Mouse (Mus musculus): ENCODE measurements at regions not wholly inside any gene's neighbourhood (a gene's known extent, or its start where the extent isn't known, plus 50 kb on each side); places are given as distances from the start of the nearest gene placed in this dataset.

DNA sequence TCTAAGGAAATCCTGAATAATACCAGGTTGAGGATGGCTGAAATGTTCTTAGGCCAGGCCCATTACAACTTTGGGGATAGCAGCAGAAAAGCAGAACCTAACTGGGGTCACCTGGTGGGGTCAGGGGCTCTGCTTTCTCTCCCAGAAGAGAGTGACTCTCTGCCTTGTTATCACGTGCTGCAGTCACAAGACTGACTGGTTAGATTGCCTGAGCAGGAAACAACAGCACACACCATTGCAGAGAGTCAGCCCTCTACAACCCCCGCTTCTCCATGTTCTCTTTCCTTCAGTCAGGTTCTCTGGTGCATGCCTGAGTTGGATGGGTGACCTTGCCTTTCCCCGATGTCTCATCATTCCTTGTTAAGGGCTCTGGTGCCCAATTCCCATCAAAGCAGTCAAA is 91.2 kb upstream of the Hsd17b12 start:
- DNase-seq = no peak

DNA sequence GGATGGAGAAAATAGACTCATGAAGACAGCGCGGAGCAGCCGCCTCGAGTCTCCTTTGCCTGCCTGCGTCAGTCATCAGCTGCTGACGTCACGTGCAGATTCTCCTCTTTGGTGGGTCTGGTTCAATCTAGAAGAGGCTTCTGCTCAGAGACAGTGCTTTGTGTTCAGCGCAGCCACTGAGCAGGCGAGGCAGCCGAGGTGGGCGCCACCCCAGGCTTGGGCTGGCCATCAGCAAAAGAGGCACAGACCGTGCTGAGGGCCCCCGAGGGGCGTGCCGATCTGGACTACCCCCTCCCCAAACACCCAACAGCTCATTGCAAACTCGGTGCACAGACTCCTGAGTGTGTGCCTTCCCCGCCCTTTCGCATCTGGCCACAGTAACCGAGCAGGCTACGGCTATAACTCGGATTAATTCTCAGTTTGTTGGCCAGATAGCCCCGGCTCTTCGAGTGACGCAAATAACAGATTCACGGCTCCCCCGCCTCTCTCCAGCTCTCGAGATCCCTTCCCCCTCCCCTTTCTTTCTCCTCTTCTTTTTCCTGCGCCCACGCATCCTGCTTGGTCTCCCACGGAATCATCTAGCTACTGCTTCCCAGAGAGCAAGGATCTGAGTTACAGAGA is 89.2 kb upstream of the Hsd17b12 start:
- DNase-seq = no peak

DNA sequence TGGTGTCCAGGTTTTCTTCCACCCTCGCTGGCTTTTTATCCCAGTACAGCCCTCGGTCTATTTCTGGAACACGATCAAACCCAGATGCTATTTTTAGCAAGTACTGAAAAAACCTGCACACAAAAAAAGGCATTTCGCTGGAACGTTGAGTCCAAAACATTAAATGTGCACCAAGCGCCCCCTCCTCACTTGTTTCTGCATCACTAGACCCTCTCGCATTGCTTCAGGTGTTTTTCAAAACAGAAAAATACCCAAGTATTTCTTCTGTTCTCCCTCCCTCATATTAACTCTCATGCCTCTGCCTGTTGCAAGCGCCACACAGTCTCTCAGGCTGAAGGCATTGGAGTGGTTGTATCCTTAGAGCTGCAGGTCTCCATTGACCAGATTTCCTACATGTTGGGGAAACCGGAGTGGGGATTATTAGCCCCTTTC is 88.4 kb upstream of the Hsd17b12 start:
- DNase-seq = no peak

DNA sequence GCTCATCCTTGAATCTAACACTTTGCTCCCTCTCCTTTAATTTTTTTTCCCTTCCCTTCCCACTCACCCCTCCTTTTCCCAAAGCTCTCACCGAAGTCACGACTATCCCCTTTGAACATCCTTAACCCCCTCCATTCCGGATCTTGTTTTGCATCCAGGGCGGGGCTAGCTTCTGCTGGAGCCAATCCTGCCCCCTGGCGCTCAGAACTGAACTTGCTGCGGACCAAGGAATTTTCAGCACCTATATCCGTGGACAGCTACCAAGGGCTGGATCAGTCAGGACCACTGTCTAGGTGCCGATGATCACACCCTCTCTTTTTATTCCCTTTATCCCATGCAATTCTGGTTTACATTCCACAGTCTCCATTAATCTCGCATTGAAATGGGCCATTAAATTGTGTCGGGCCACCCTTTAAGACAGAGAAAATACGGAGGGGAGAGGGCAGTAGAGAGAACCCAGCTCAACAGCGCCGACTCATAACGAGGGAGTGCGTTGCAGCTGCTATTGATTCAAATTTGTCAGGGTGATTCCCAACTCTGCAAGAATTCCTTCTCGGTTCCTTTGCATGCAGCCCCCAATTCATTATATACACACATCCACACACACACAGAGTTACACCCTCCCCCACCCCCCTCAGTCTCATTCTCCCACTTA is 87.7 kb upstream of the Hsd17b12 start:
- DNase-seq = peak; percentile 30

DNA sequence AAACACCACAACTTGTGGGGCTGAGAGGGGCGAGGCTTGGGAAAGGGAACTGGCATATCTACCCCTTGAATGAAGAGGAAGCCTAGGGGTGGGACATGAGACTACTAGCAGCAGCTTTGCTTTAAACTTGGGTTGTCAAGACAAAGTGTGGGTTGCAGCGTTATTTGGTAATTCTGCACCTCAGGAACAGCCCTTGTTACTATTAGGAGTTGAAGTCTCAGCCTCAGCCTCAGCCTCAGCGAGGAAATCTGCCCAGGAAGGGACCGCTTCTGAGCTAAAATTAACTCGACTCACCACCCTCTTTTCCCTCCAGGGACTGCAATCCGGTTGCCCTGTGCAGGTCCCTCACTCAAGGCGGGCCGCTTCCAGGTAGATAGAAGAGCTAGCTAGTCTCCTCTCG is 86.4 kb upstream of the Hsd17b12 start:
- DNase-seq = no peak

DNA sequence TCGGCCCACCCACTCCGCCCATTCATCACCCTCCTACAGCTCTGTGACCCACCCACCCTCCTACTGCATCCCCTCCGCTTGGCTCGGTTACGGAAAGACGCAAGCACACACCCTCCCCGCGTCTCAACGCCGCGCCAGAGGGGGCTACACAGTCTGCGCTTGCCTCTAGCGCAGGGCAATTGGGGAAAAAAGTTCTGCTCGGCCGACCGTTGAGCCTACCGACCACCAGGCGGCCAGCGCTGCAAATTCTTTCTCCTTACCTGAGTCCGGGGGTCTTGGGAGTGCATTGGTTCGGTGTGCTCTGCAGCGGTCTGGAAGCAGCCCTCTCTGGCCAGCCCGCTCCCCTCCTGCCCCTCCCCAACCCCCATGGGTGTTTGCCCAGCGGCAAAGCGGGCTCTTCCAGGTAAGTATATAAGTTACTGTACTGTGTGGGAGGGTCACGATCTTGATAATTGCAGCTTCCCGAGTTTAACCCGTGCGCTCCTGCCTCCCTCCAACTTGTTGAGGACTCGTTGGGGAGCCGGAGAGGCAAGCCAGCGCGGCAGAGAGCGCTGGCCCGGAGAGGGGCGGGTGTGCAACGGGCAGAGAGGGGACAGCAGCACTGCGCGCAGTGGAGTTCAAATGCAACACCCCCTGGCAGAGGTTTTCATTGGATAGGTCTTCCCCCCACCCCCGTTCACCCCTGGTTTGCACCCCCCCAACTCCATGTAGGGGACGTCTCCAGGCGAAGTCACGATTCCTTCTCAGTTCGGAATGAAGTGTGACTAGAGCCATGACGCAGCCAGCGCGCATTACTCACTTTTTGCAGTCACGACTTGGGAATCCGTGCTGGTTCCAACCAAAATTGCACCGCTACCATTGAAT is 85.5 kb upstream of the Hsd17b12 start:
- no peak for DNase-seq

DNA sequence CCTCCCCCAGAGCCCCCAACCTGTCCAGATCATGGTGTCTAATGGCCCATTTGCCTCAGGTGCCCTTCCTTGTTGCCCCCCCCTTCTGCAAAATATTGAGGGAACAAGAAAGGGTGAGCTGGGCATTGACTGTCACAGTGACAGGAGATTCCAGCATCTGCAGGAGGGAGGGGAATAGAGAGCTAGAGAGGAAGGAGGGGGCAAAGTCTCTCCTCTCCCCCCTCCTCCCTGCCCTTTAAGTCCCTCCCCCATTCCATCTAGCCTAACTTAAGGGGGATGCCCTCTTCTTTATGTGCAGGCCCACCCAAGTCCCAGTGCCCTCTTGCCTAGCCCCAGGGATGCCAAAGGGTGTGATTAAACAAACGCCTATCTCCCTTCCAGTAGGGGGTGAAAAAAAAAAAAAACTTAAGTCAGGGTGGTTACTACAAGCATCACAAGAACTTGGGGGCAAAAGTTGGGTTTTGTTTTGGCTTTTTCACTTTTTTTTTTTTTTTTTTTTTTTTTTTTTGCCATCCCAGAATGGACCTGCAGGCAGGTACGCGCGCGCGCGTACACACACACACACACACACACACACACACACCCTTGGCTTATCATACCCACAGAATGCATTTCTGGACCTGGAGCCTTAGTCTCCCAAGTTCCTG is 84.8 kb upstream of the Hsd17b12 start:
- DNase-seq = no peak

DNA sequence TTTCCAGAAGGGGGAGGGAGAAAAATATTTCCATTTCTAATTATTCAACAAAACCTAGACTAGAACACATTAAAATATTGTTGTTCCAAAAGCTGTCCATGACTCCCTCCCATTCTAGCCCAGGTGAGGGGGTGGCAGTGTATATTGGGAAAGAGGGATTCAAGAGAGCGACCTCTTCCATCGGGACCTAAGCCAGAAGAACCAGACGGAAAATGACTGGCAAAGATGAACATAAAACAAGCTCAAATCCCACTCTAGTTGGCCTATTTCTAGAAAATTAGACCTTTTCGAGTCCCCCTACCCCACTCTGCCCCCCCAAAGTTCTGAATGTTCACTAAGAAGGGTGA is 84.3 kb upstream of the Hsd17b12 start:
- DNase-seq = no peak

DNA sequence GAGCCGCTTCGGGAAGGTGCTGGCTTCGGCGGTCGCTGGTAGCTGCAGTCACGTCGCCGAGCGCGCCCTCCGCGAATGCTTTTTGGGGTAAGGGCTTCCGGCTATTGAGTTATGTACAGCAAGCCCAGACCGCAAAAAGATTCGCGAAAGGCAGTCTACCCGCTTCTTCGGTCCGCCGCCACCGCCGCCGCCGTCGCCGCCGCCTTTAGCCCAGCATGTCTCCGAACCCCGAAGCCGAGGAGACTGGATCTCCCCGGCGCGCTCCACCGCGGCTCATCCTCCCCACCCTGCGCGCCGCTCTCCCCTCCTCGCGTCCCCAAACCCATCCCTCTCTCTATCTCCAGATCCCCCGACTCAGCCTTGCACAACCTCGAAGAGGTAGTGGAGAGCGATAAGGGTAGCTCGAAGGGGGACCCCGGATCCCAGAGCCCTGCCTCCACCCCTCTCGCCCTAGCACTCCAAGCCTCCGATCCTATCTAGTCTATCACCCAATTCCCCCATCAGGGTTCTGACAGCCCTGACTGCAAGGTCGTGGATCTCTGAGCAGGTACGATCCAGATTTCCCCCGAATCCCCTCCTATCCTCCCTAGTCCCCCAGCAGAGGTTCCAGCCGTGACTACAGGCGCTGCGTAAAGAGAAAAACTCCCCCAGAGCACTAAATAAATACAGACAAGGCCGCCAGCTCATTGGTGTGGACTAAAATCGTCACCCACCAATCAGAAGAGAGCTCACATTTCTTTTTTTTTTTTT is 83.7 kb upstream of the Hsd17b12 start:
- no peak for DNase-seq

DNA sequence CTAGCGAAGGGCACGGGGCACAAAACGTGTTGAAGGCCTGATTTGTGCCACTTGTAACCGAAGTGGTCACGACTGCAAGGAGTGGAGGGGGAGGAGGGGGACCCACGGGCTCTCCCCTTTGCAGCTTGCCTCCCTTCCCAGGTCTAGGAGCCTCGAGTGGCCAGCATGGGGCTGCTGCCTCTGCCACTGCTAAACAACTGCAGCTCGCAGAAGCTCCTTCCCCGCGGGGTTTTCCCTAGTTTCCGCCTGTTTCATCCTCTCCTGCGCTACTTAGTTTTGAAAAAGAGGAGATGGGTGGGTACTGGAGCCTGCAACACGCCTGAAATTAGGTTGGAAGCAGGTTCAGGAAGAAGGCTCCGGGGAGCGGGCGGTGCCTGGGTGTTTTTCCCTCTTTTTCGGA is 82.6 kb upstream of the Hsd17b12 start:
- no peak for DNase-seq

DNA sequence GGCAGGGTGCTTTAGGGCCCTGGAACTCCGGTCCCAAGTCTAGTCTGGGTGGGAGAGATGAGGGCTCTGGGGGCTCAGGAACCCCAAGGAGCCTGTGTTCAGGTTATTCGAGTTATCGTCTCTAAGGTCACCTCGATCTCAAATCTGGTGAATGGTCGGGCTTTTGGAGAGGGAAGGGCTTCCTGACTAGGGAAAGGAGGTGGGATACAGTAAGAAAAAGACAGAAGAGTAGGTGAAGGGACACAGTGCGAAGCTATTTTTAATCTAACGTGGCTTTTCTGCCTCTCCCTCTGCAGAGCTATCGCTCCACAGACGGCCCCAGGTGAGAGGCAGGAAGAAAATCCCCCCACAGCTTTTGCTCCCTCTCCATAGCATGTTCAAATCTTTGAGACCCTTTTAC is 81.8 kb upstream of the Hsd17b12 start:
- DNase-seq = no peak

DNA sequence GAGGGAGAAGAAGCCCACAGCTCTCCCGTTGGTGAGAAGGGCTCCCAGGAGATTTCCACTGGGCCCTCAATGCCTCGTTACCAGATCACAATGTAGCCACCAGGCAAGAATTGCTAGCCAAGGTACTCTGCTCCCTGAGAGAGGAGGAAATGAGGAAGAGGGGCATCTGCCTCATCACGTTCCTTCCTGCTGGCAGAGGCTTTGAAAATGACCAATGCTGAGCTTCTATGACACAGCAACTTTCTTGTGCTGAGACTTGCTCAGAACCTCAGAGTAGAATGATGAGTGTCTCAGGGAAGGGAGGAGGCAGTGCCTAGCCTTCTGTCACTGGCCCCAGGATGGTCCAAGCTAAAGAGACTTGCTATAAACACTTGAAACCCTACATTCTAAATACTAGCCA is 78.7 kb upstream of the Hsd17b12 start:
- DNase-seq = no peak

DNA sequence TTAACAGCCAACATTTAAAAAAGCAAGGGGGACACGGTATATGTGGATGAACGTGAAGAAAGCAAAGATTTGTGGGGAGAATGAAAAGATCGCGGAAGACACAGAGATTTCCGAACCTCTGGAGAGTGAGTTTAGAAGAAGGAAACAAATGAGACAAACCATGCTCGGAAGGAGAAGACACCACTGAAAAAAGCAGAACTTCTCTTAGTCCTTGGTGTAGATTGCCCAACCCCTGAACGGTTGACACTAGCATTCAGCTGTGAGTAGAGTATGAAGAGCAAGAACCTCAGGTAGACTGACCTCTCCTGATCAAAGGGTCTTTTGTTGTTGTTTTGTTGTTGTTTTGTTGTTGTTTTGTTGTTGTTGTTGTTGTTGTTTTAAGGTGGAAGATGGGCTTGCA is 75.8 kb upstream of the Hsd17b12 start:
- no peak for DNase-seq

DNA sequence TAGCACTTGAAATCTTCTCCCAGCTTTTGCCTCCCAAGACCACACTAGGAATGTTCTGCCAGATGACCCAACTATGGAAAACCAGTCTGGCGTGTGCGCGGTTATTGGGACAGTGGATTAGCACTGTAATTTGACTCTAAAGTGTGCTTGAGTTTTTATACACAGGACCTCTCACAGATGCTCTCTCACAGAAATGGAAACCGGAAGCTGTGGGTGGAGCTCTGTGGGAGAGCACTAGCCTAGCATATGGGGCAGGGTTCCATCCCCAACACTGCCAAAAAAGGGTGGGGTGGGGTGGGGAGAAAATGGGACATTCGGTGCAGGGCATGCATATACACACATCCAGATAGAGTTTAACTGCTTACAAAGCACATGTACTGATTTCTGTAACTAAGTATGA is 61.7 kb upstream of the Hsd17b12 start:
- no peak for DNase-seq

DNA sequence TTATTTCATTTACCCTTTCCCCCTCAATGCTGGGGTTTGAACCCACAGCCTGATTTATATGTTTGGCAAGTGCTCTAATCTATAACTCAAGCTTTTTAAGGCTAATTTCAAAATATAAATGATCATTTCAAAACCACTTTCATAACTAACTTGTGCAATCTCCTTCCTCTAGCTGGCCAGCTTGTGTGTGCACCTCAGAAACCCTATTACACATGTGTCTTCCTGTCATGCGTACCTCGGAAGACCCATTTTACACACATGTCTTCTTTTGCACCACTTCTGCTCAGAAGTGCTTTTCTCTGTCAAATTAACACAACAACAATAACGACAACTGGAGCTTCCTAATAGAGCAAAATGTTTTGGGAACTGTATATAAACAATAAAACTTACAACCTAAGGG is 59.7 kb upstream of the Hsd17b12 start:
- DNase-seq = no peak

DNA sequence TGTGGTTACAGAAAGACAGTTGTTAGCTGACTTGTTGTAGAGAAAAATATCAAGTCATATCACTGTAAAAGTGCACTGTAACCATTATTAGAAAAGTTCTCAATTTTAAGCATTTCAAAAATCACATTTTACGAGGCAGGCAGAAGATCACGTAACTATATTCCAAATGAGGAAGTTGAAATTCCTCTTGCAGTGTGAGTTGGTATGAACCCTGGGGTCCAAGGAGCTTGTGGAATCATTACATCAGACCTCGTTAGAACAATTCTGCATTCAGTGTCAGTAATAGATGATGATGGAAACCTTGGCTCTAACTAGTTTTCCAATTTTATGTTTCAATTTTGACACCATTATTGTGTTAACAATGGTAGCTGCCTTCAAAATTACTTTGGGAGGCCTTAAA is 57.7 kb upstream of the Hsd17b12 start:
- no peak for DNase-seq

Small RNA genes in the stretch of these regions (microRNA-seq; reads per million reads assigned to microRNA genes)
- gene Mir129-2 (ENCODE audit: borderline replicate concordance in 2 of 2) (0 reads per million in 2 experiments), gene Mir129b (ENCODE audit: borderline replicate concordance in 2 of 2) (0 reads per million in 2 experiments)
